Mouse (Mus musculus): Measurements from ENCODE around the gene Abi2. TPM values are rescaled to one million over a fixed set of nuclear protein-coding genes. Genes with fewer than 3 reads are reported as not detected.
"Not testable (repeated sequence)": the region's sequence is repeated elsewhere in the genome, so short reads cannot be mapped to it uniquely, and the experiment has no call there.

Abi2 gene
- polyA plus RNA-seq, 1 experiment from 2014 or later, result 4.4 TPM

DNA sequence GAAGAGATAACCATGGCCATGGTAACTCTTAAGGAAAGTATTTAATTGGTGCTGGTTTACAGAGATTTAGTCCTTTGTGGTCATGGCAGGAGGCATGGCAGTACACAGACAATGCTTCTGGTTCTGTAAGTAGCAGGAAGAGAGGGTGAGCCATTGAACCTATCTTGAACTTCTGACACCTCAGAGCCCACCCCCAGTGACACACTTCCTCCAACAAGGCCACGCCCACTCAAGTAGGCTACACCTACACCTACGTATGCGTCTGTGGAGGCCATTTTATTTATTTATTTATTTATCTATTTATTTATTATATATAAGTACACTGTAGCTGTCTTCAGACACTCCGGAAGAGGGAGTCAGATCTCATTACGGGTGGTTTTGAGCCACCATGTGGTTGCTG is 22.1 kb downstream of the Abi2 start:
- ATAC-seq (ENCODE audit: low read depth) (no peak), DNase-seq (no peak)
- Histone ChIP-seq H3K4me3 (replicated peaks) (no peak overlapping the region), H3K27ac (no peak overlapping the region), H3K9me3 (replicated peaks) (no peaks in the 10 kb centered on the region), H3K27me3 (no peaks in the 10 kb centered on the region), H3K4me1 (replicated peaks) (0 out of 2 replicates have a peak, but pooled peaks cover 2% of the 10 kb centered on the region), H3K36me3 (no peaks in the 10 kb centered on the region), H3K4me2 (no peak overlapping the region), H3K9ac (no peak overlapping the region)
- WGBS (ENCODE audit: insufficient replicate concordance), result 80% methylated on average over 5 of the region's 5 CpGs

DNA sequence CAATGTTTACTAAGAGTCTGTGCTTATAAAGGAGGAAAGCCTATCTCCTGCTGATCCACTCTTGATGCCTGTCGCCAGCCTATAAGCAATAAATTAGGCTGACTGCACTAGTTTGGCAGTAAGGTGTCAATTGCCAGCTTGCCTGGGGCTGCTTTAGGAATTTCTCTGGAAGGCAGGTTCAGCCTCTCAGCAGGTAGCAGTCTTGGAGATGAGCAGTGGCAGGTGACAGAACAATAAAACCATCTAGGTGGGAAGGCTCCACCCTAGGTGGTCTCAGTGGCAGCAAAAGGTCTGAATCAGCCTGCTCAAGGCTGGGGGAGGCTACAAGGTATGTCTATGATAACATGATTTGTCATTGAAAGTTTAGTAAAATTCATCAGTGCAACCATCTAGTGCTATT is 23.1 kb downstream of the Abi2 start:
- DNase-seq, result no peak
- WGBS (ENCODE audit: insufficient replicate concordance), result 61% methylated on average over 1 of the region's 1 CpGs

DNA sequence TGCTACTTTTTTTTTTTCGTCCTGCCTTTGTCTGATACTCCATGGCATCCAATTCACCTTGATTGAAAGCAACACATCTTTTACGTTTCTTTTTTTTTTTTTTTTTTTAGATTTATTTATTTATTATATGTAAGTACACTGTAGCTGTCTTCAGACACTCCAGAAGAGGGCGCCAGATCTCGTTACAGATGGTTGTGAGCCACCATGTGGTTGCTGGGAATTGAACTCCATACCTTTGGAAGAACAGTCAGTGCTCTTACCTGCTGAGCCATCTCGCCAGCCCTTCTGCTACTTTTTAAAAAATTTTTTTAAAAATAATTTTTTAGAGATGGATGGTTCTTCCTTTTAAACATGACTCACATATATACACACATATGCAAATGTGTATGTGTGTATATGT is 32.0 kb downstream of the Abi2 start:
- not testable (repeated sequence) for DNase-seq; ATAC-seq (ENCODE audit: low read depth); H3K27ac ChIP-seq; H3K9me3 ChIP-seq (replicated peaks); H3K4me1 ChIP-seq (replicated peaks); H3K36me3 ChIP-seq; H3K9ac ChIP-seq; H3K27me3 ChIP-seq; H3K4me3 ChIP-seq (replicated peaks); H3K4me2 ChIP-seq
- WGBS (ENCODE audit: insufficient replicate concordance), result 60% methylated on average over 5 of the region's 5 CpGs

More for the DNA sequence above, 23.1 kb downstream of the Abi2 start:
- Histone ChIP-seq H3K27me3 (no peaks in the 10 kb centered on the region), H3K9ac (no peak overlapping the region), H3K4me3 (replicated peaks) (no peak overlapping the region), H3K4me2 (no peak overlapping the region), H3K9me3 (replicated peaks) (no peaks in the 10 kb centered on the region), H3K36me3 (no peaks in the 10 kb centered on the region), H3K4me1 (replicated peaks) (0 out of 2 replicates have a peak, but pooled peaks cover 2% of the 10 kb centered on the region), H3K27ac (no peak overlapping the region)
- ATAC-seq (ENCODE audit: low read depth), result no peak

DNA sequence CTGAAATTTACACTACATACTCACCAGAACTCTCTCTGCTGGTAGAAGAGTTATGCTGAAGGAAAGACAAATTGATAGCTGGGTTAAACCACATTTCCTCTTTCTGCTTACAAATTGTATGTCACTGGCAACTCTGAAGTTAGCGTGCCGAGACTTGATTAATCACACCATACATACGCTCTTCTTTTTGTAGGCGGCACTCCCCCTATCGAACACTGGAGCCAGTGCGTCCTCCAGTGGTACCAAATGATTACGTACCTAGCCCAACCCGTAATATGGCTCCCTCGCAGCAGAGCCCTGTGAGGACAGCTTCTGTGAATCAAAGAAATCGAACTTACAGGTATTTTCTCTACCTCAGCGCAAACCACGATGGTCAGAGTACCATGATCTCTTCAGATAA is 37.6 kb downstream of the Abi2 start:
- H3K4me2 ChIP-seq, result no peak overlapping the region
- DNase-seq, result no peak
- no peaks in the 10 kb centered on the region for H3K27me3 ChIP-seq
- no peaks in the 10 kb centered on the region for H3K9me3 ChIP-seq (replicated peaks)
- H3K9ac ChIP-seq, result no peak overlapping the region
- 0 out of 2 replicates have a peak, but pooled peaks cover 4% of the 10 kb centered on the region for H3K4me1 ChIP-seq (replicated peaks)
- peaks cover 9% of the 10 kb centered on the region; the same call in 1 of the 2 replicates for H3K36me3 ChIP-seq
- no peak overlapping the region for H3K27ac ChIP-seq
- 46% methylated on average over 12 of the region's 12 CpGs for WGBS (ENCODE audit: insufficient replicate concordance)
- no peak for ATAC-seq (ENCODE audit: low read depth)
- H3K4me3 ChIP-seq (replicated peaks), result no peak overlapping the region

DNA sequence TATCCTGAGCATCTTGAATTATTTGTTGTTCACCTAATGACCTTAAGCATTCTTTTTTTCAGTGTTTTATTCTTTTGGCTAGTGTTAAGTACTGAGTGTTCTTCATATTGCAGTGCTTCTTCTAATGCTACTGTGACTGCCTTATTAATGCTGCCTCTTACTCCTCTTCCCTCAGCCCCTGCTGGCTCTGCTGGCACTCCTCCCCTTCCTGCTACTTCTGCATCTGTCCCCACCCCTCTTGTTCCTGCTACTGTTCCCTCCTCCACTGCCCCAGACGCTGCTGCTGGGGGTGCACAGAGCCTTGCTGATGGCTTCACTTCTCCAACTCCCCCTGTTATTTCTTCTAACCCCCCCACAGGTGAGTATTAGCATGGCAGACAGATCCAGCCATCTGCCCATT is 40.5 kb downstream of the Abi2 start:
- DNase-seq (no peak), ATAC-seq (ENCODE audit: low read depth) (no peak)
- Histone ChIP-seq H3K27me3 (no peaks in the 10 kb centered on the region), H3K27ac (no peak overlapping the region), H3K4me1 (replicated peaks) (0 out of 2 replicates have a peak, but pooled peaks cover 4% of the 10 kb centered on the region), H3K9me3 (replicated peaks) (no peaks in the 10 kb centered on the region), H3K4me2 (no peak overlapping the region), H3K36me3 (peaks cover 11% of the 10 kb centered on the region; the same call in 1 of the 2 replicates), H3K4me3 (replicated peaks) (no peak overlapping the region), H3K9ac (no peak overlapping the region)
- 13% methylated on average over 1 of the region's 1 CpGs for WGBS (ENCODE audit: insufficient replicate concordance)

DNA sequence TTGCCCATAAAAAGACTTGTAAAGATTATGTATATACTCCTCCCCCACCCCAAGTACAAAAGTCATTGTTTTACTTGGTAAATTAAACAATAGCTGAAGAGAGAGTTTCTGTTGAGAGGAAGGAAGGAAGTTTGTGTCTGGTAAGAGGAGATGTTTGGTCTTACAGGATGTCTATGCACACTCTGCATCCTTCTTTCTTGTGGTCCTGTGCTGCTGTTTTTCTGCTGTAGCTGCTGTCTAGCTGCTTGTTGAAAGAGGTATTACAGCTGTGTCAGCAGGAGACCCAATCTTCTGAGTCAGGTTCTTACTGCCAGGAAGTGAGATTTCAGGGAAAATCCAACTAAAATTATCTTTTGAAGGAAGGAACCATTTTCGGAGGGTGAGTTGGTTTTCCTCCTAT is 51.2 kb downstream of the Abi2 start:
- Histone ChIP-seq H3K4me3 (replicated peaks) (no peak overlapping the region), H3K27me3 (no peaks in the 10 kb centered on the region), H3K9me3 (replicated peaks) (no peaks in the 10 kb centered on the region), H3K9ac (no peak overlapping the region), H3K4me1 (replicated peaks) (no peaks in the 10 kb centered on the region), H3K36me3 (no peaks in the 10 kb centered on the region), H3K27ac (no peak overlapping the region), H3K4me2 (no peak overlapping the region)
- no peak for DNase-seq
- 29% methylated on average over 1 of the region's 1 CpGs for WGBS (ENCODE audit: insufficient replicate concordance)
- no peak for ATAC-seq (ENCODE audit: low read depth)

DNA sequence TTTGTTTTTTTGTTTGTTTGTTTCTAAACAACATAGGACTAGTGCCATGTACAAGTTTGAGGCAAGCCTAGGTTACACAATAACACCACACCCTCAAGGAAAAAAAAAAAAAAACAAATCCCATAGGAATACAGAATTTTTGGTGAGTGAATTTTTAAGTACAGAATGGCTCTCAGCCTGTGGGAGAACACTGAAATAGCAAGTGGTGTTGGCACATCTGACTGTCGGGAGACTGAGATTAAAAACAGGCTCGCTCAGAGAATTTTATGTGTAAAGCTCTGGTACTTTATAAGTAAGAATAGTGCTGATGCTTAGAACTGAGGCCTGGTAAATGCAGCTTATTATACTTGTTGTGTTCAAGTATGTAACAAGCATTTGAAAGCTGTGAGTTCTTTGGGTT is 60.1 kb downstream of the Abi2 start:
- ATAC-seq (ENCODE audit: low read depth) (no peak), DNase-seq (no peak)
- peaks cover 3% of the 10 kb centered on the region; the same call in 1 of the 2 replicates for H3K36me3 ChIP-seq
- no peak overlapping the region for H3K4me3 ChIP-seq (replicated peaks)
- H3K4me2 ChIP-seq, result no peak overlapping the region
- H3K9me3 ChIP-seq (replicated peaks), result no peaks in the 10 kb centered on the region
- H3K4me1 ChIP-seq (replicated peaks), result peaks cover 8% of the 10 kb centered on the region
- no peaks in the 10 kb centered on the region for H3K27me3 ChIP-seq
- 77% methylated on average over 2 of the region's 2 CpGs for WGBS (ENCODE audit: insufficient replicate concordance)
- no peak overlapping the region for H3K9ac ChIP-seq
- no peak overlapping the region for H3K27ac ChIP-seq

DNA sequence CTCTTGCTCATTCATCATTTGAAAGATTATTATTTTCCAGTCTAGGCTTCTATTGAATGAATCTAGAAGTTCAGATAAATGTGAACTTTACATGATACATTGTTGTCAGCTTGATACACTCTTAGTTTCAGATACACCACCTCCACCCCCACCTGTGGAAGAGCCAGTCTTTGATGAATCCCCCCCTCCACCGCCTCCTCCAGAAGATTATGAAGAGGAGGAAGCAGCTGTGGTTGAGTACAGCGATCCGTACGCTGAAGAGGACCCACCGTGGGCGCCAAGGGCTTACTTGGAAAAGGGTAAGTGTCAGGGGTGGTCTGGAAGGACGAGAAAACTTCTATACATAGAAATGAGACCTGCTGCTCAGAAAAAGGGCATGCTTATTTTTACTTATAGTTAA is 61.1 kb downstream of the Abi2 start:
- H3K4me1 ChIP-seq (replicated peaks), result peaks cover 8% of the 10 kb centered on the region
- H3K4me2 ChIP-seq, result no peak overlapping the region
- 66% methylated on average over 7 of the region's 7 CpGs for WGBS (ENCODE audit: insufficient replicate concordance)
- no peaks in the 10 kb centered on the region for H3K9me3 ChIP-seq (replicated peaks)
- no peak for DNase-seq
- no peaks in the 10 kb centered on the region for H3K27me3 ChIP-seq
- no peak overlapping the region for H3K27ac ChIP-seq
- peaks cover 3% of the 10 kb centered on the region; the same call in 1 of the 2 replicates for H3K36me3 ChIP-seq
- H3K9ac ChIP-seq, result no peak overlapping the region
- no peak overlapping the region for H3K4me3 ChIP-seq (replicated peaks)
- ATAC-seq (ENCODE audit: low read depth), result no peak

DNA sequence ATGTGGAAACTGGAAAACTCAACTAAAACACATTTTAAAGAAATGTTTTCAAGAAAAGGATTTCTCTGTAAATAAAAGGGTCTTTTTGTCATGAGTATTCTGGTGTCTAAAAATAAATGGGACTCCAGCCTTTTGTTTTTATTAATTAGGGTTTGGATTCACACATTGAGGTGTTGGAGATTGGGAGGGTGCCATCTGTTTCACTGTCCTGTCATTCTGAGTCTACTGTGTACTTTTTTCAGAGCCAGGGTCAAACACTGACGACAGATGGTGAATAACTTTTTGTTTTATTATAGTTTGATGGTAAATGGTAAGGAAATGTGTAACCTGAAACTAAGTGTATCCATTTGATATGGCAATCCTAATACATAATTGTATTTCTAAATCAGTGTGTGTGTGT is 72.1 kb downstream of the Abi2 start:
- Histone ChIP-seq H3K27ac (no peak overlapping the region), H3K4me2 (no peak overlapping the region), H3K9ac (no peak overlapping the region), H3K4me3 (replicated peaks) (no peak overlapping the region), H3K36me3 (peaks cover 8% of the 10 kb centered on the region; the same call in 1 of the 2 replicates), H3K27me3 (no peaks in the 10 kb centered on the region), H3K4me1 (replicated peaks) (no peaks in the 10 kb centered on the region), H3K9me3 (replicated peaks) (no peaks in the 10 kb centered on the region)
- no peak for ATAC-seq (ENCODE audit: low read depth)
- no peak for DNase-seq
- WGBS (ENCODE audit: insufficient replicate concordance), result 65% methylated on average over 1 of the region's 1 CpGs

DNA sequence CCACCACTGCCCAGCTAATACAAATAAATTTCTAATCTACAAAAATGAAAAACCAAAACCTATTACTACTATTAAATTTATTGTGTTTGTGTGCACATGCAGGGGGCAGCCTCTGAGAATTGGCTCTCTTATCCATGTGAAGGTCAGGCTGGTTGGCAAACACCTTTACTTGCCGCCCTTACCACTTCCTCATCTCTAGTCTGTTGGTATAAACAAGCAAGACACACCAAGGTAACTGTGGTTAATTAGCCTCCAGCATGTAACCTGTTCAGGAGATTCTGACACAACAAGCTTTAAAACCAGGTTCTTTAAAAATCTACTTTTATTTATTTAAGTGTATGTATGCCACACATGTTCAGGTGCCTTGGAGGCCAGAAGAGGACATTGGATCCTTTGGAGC is 73.5 kb downstream of the Abi2 start:
- ATAC-seq (ENCODE audit: low read depth), result no peak
- WGBS (ENCODE audit: insufficient replicate concordance), result 64% methylated on average over 1 of the region's 1 CpGs
- Histone ChIP-seq H3K4me3 (replicated peaks) (no peak overlapping the region), H3K36me3 (peaks cover 8% of the 10 kb centered on the region), H3K27ac (no peak overlapping the region), H3K27me3 (no peaks in the 10 kb centered on the region), H3K4me1 (replicated peaks) (no peaks in the 10 kb centered on the region), H3K4me2 (no peak overlapping the region), H3K9me3 (replicated peaks) (no peaks in the 10 kb centered on the region), H3K9ac (no peak overlapping the region)
- no peak for DNase-seq

DNA sequence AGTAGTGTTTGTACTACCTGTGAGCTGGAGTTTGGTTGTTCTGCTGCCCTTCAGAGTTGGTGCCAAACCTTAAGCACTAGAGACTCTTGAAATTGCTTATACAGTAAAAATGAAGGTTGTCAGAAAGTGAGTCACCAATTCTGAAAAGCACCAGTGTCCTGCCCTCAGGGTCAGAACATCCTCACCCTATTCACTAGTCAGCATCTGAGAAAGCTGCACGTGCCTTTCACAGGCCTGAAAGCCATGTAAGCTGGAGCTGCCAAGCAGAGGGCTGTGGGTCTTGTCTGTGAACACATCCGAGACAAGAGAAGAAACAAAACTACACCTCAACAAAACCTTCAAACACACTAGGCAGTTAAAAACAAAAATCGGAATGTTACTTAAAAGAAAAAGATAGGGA is 76.2 kb downstream of the Abi2 start:
- 64% methylated on average over 3 of the region's 3 CpGs for WGBS (ENCODE audit: insufficient replicate concordance)
- Histone ChIP-seq H3K4me3 (replicated peaks) (no peak overlapping the region), H3K36me3 (peaks cover 27% of the 10 kb centered on the region), H3K9ac (no peak overlapping the region), H3K4me2 (no peak overlapping the region), H3K4me1 (replicated peaks) (no peaks in the 10 kb centered on the region), H3K27me3 (no peaks in the 10 kb centered on the region), H3K9me3 (replicated peaks) (no peaks in the 10 kb centered on the region), H3K27ac (no peak overlapping the region)
- no peak for ATAC-seq (ENCODE audit: low read depth)
- no peak for DNase-seq

DNA sequence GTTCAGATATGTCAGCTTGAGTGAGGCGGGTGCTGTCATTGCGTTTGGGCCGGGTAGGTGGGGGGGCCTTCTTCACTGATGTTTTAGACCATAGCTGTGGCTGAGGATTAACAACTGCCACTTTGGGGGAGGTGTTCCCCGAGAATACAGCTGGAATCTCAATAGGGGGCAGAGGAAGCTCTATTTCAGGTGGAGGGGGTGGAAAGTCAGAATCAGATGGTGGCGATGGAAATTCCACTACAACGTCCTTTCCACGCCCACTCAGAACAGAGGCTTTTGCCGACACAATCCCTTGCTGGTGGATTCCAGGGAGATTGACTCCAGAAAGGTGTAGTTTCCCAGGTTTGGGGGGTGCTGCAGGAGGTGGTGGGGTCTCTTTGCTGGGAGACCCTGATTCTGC is 79.2 kb downstream of the Abi2 start:
- 80% methylated on average over 8 of the region's 8 CpGs for WGBS (ENCODE audit: insufficient replicate concordance)
- Histone ChIP-seq H3K36me3 (peaks cover 34% of the 10 kb centered on the region), H3K27me3 (no peaks in the 10 kb centered on the region), H3K27ac (no peak overlapping the region), H3K4me3 (replicated peaks) (no peak overlapping the region), H3K4me2 (no peak overlapping the region), H3K4me1 (replicated peaks) (no peaks in the 10 kb centered on the region), H3K9me3 (replicated peaks) (no peaks in the 10 kb centered on the region), H3K9ac (no peak overlapping the region)
- DNase-seq, result no peak
- ATAC-seq (ENCODE audit: low read depth), result no peak
